Mouse (Mus musculus) regulatory T cell (primary cell): ENCODE measurements around the gene Zfp648.

Source experiments
- in situ Hi-C: fragments of 300-600 bp; cut with MboI, MseI; formaldehyde crosslinking; loops from one replicate; pipeline ENCODE4 v1.15.1; 2025; ENCODE audit warnings: high pct_unique_total_duplicates

Gene Zfp648

GRCm38 (mm10) chr1:154200955-154201722, at the start of gene Zfp648:
TSS of gene Zfp648 (plus strand) at chr1:154201187.
- in situ Hi-C loops: no loop called here

- in situ Hi-C loops: loop anchor here (25.0 kb wide), 1 partner anchor 615 kb away; no protein-coding TSS in a partner anchor
These were observed 48.4 kb upstream of the Zfp648 start for GRCm38 (mm10) chr1:154152539-154152938.

GRCm38 (mm10) chr1:154153800-154154199, 47.2 kb upstream of the Zfp648 start:
- in situ Hi-C loops: loop anchor here (25.0 kb wide), 1 partner anchor 616 kb away; no protein-coding TSS in a partner anchor

DNA sequence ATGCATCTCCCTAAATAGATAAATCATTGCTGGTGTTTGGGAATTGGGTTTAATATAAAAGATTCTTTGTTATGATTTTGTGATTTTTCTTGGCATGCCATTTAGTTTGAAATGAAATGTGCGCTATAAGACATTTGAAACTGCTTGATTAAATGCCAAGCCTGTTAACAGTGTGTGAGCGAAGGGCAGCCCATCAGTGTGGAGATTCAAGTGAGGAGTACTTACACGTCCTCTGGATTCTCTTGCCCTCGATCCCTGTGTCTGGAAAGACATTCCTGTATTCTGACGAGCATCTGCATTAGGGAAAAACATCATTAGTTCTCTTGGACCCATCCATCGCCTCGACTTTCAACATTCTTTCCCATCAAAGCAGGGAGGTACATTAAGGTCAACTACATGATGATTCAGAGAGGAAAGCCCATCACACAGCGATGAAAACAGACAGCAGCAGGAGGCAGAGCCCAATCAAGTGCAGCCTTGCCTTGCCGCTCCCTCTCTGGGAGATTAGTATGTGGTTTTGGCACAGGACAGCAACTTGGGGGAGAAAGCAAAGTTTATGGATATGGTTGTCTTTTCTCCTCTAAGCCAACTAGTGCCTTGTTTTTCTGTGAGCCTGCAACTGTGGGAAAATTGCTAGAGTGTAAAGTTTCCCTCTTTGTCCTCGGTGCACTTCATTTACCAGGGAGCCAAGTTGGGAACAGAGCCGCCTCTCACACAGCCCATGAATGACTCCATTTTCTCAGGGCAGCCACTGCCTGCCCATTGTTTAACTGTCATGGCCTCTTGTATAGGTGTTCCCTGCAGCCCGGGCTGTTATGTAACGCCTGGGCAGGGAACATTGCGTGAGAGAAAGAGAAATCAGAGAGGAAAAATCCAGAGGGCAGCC, 44.6 kb upstream of the Zfp648 start:
- in situ Hi-C loops: loop anchor here (25.0 kb wide), 1 partner anchor 619 kb away; no protein-coding TSS in a partner anchor

DNA sequence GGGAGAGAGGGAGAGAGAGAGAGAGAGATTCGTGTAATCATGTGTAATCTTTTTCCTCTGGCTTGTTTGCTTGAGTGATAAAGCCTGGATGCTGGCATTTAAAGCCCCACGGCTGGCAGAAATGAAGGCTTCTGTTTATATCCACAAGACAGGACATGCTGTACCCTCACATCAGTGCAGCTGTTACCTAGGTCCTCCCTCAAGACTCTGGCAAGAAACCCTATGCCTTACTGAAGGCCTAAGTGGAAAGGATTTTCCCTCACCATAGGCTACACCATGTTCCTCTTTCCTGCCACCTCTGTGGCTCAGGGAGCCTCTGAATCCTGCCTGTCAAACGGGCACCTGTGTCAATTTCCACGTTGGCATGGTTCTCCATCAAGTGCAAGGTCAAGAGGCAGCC, 43.9 kb upstream of the Zfp648 start:
- in situ Hi-C loops: loop anchor here (25.0 kb wide), 1 partner anchor 620 kb away; no protein-coding TSS in a partner anchor

GRCm38 (mm10) chr1:154167696-154168095, 33.3 kb upstream of the Zfp648 start:
- in situ Hi-C loops: loop anchor here (25.0 kb wide), 1 partner anchor 630 kb away; no protein-coding TSS in a partner anchor

- in situ Hi-C loops: loop anchor here (5.0 kb wide), 2 partner anchors 98 to 283 kb away; partner anchors contain the start of gene Teddm1a
These were observed 25.7 kb upstream of the Zfp648 start for GRCm38 (mm10) chr1:154175334-154175733.

DNA sequence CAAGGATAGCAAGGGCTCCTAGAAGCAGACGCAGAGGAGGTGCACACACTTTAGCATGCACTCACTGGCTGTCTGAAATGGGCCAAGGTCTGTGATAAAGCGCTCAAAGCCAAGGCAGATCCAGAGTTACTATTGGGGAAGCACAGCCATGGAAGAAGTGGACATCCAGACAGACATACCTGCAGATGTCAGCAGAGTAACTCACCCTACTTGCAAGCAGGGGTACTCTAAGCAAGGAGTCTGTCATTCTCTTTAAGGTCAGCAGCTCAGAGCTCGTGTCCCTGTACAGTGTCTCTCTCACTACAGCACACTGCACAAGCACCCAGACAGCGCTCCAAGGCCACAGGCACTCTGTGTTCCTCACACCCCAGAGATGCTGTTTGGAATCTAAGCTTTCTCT, 23.2 kb upstream of the Zfp648 start:
- in situ Hi-C loops: loop anchor here (5.0 kb wide), 2 partner anchors 100 to 285 kb away; partner anchors contain the start of gene Teddm1a

DNA sequence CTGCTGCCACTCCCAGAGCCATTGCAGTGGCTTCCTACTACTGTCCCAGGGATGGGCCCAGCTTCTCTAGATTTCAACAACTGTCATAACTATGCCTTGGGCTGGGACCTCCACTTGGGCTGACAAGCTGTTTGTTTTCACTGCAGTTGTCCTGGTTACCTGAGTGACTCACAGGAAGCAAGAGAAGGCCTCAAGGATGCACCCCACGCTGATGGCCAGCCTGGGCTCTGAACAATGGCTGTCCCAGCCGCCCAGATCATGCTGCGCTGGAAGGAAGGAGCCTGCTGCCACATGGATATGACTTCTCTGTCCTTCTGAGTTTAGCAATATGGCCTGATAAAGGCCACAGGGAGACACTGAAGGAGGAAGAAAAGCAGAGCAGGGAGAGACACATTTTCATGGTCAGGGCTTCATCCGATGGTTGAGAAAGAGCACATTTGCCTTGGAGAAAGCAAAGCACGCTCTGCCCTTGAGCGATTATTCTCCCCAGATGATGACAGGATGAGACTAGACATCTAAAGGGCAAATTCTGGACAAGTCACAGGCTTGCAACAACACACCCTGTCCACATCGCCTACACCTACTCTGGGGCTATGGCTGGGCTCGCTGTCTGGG, 22.3 kb upstream of the Zfp648 start:
- in situ Hi-C loops: loop anchor here (5.0 kb wide), 2 partner anchors 101 to 286 kb away; partner anchors contain the start of gene Teddm1a

- in situ Hi-C loops: no loop called here
These were observed 20.0 kb upstream of the Zfp648 start for GRCm38 (mm10) chr1:154180952-154181351.

- in situ Hi-C loops: no loop called here
These were observed 18.5 kb upstream of the Zfp648 start for GRCm38 (mm10) chr1:154182396-154183076.

DNA sequence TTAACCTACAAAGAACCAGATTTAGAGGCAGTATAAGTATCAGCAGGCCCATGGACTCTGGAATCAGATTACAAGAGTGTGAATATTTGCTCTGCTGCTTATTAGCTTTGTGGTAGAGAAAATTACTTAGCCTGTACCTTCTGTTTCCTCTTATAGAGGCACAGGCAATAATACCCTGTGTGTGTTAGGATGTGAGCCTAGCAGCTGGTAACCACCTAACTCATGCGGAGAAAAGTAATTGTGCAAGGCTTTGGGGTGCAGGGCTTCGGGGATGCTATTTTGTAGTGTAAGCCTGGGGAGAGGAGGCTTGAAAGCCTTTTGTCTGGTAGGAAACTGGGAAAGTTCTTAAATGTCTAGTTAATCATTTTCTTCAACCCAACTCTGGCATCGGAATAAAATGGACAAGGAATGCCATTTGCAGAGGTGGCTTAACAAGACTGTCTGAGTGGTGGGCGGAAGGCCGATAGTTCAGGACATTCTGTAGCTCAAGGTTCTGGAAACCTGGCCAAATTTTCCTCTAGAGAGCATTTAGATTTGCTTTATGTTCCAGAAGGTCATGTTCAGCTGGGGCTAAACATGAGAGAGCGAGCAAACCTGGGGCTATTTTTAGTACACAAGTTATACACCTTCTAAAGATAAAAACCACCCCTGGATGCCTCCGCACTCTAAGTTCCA, 17.8 kb upstream of the Zfp648 start:
- in situ Hi-C loops: no loop called here

- in situ Hi-C loops: no loop called here
These were observed 12.8 kb upstream of the Zfp648 start for GRCm38 (mm10) chr1:154188229-154188628.

- in situ Hi-C loops: no loop called here
These were observed 12.4 kb upstream of the Zfp648 start for GRCm38 (mm10) chr1:154188631-154189030.

GRCm38 (mm10) chr1:154189842-154190530, 11.0 kb upstream of the Zfp648 start:
- in situ Hi-C loops: no loop called here

GRCm38 (mm10) chr1:154198896-154199295, 2.1 kb upstream of the Zfp648 start:
- in situ Hi-C loops: no loop called here

- in situ Hi-C loops: no loop called here
These were observed 1.6 kb downstream of the Zfp648 start for GRCm38 (mm10) chr1:154202580-154202979.

GRCm38 (mm10) chr1:154203386-154203785, 2.4 kb downstream of the Zfp648 start:
- in situ Hi-C loops: no loop called here

DNA sequence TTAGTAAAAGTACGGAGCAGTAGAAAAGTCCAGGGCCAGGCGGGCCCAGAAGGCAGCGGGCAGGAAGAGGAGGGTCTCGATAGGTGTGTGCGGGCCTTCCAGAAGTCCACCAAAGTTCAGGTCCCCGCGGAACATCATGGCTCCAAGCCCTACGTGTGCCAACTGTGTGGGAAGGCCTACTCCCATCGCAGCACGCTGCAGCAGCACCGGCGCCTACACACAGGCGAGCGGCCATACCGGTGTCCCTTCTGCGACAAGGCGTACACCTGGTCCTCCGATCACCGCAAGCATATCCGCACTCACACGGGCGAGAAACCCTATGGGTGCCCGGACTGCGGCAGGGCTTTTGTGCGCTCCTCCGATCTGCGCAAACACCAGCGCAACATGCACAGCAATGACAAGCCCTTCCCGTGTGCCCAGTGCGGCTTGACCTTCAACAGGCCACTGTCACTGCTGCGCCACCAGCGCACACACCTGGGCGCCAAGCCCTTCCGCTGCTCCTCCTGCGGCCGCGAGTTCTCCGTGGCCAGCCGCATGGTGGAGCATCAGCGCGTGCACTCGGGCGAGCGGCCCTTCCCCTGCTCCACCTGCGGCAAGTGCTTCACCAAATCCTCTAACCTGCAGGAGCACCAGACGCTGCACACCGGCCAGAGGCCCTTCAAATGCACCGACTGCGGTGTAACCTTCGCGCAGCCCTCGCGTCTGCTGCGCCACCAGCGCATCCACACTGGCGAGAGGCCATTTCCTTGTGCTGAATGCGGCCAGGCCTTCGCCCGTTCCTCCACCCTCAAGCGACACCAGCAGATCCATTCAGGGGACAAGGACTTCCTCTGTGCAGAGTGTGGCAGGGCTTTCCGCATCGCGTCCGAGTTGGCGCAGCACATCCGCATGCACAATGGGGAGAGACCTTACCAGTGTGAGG, 3.9 kb downstream of the Zfp648 start:
- in situ Hi-C loops: no loop called here
